Mouse (Mus musculus) heart, embryonic 16.5 days (tissue): Measurements from ENCODE around the gene C77080. TPM values are rescaled to one million over a fixed set of nuclear protein-coding genes. Genes with fewer than 3 reads are reported as not detected.

Experiments used
- ATAC-seq: fragments of 200-750 bp; cut with Nextera tagmentation; replicated peaks from 2 replicates; pipeline ENCODE4 v1.8.0; 2017; ENCODE audit warnings: moderate number of reproducible peaks; ENCODE audit not compliant: insufficient read depth, low FRiP score; ENCODE audit errors: extremely low read depth
- H3K27ac ChIP-seq: fragments of 300-500 bp; sonication (generic); 2 replicates; pipeline ENCODE4 v1.5.1; 2014; ENCODE audit warnings: mild to moderate bottlenecking, low read length, control low read depth, moderate library complexity
- H3K27me3 ChIP-seq: fragments of 300-500 bp; sonication (generic); 2 replicates; pipeline ENCODE4 v1.6.1; 2014; ENCODE audit warnings: low read length, mixed read lengths; ENCODE audit not compliant: control insufficient read depth, insufficient read depth
- H3K36me3 ChIP-seq: fragments of 300-500 bp; sonication (generic); 2 replicates; pipeline ENCODE4 v1.6.1; 2014; ENCODE audit not compliant: control insufficient read depth, insufficient read depth
- H3K4me1 ChIP-seq: fragments of 300-500 bp; sonication (generic); 2 replicates; pipeline ENCODE4 v1.6.1; 2014; ENCODE audit warnings: low read length, mixed read lengths; ENCODE audit not compliant: control insufficient read depth, insufficient read depth
- H3K4me2 ChIP-seq: fragments of 300-500 bp; sonication (generic); 2 replicates; pipeline ENCODE4 v1.6.1; 2014; ENCODE audit warnings: low read depth, mild to moderate bottlenecking, control low read depth, low read length
- H3K4me3 ChIP-seq: fragments of 300-500 bp; sonication (generic); 2 replicates; pipeline ENCODE4 v1.5.1; 2014; ENCODE audit warnings: mild to moderate bottlenecking, control low read depth, low read length
- H3K9ac ChIP-seq: fragments of 300-500 bp; sonication (generic); 2 replicates; pipeline ENCODE4 v1.6.1; 2014; ENCODE audit warnings: low read length, control low read depth
- H3K9me3 ChIP-seq: fragments of 300-500 bp; sonication (generic); replicated peaks from 2 replicates; pipeline ENCODE4 v1.6.1; 2016; ENCODE audit warnings: low read length; ENCODE audit not compliant: control insufficient read depth
- WGBS: fragments of 180-500 bp; shearing (Covaris S2); extraction: QIAGEN DNeasy Blood & Tissue Kit; methylation state at CpG from one replicate; pipeline ENCODE4 v1.1.7; 2014; 5-methylcytosine and 5-hydroxymethylcytosine counted together
- polyA plus RNA-seq: library from polyadenylated mRNA; unstranded; fragments of >200 nt; fragmentation: Nextera tagmentation; extraction: Ambion mirVana; gene quantifications from 2 replicates; pipeline ENCODE4 v1.2.1, GENCODE M21; 2015

C77080 gene
- polyA plus RNA-seq, 1 experiment from 2014 or later: 2.3 TPM

GRCm38 (mm10) chr4:129191691-129192090, 69.5 kb downstream of the C77080 start:
- no peak overlapping the region for H3K9ac ChIP-seq
- no peak overlapping the region; the same call in 1 of the 2 replicates for H3K4me2 ChIP-seq
- no peak overlapping the region for H3K4me3 ChIP-seq

GRCm38 (mm10) chr4:129190538-129190937, 70.7 kb downstream of the C77080 start:
- peak overlapping the region; percentile 83 for H3K4me2 ChIP-seq
- peaks cover 21% of the 10 kb centered on the region for H3K4me1 ChIP-seq
- ATAC-seq: no peak
- H3K9me3 ChIP-seq: no peaks in the 10 kb centered on the region
- 4% methylated on average over 12 of the region's 12 CpGs for WGBS
- H3K27me3 ChIP-seq: no peaks in the 10 kb centered on the region
- H3K27ac ChIP-seq: peak overlapping the region; percentile 79
- peak overlapping the region; percentile 82 for H3K4me3 ChIP-seq
- H3K36me3 ChIP-seq: no peaks in the 10 kb centered on the region
- peak overlapping the region; percentile 83 for H3K9ac ChIP-seq

More at GRCm38 (mm10) chr4:129191691-129192090, 69.5 kb downstream of the C77080 start:
- Histone ChIP-seq H3K9me3 (no peaks in the 10 kb centered on the region), H3K36me3 (no peaks in the 10 kb centered on the region), H3K27ac (no peak overlapping the region), H3K4me1 (peaks cover 21% of the 10 kb centered on the region), H3K27me3 (no peaks in the 10 kb centered on the region)
- 74% methylated on average over 5 of the region's 5 CpGs for WGBS
- ATAC-seq: no peak

GRCm38 (mm10) chr4:129189542-129190519, 71.4 kb downstream of the C77080 start, which contains the start of the genes S100pbp and Yars:
Gene S100pbp (minus strand): TSS chr4:129189727.
Gene Yars (plus strand): TSS chr4:129189760.
- no peaks in the 10 kb centered on the region for H3K9me3 ChIP-seq
- no peaks in the 10 kb centered on the region for H3K27me3 ChIP-seq
- H3K9ac ChIP-seq: peak within 1 kb of the TSS; percentile 86
- peak; percentile 94 for ATAC-seq
- WGBS: under 1% methylated on average over 53 of the region's 58 CpGs
- no peaks in the 10 kb centered on the region for H3K36me3 ChIP-seq
- H3K4me1 ChIP-seq: peaks cover 21% of the 10 kb centered on the region
- peak within 1 kb of the TSS; percentile 82 for H3K4me3 ChIP-seq
- H3K4me2 ChIP-seq: peak within 1 kb of the TSS; percentile 83
- peak within 1 kb of the TSS; percentile 88 for H3K27ac ChIP-seq

- peaks cover 21% of the 10 kb centered on the region for H3K4me1 ChIP-seq
- peak; percentile 66 for ATAC-seq
- no peaks in the 10 kb centered on the region for H3K27me3 ChIP-seq
- H3K27ac ChIP-seq: peak overlapping the region; percentile 88
- H3K9ac ChIP-seq: peak overlapping the region; percentile 86
- H3K9me3 ChIP-seq: no peaks in the 10 kb centered on the region
- peak overlapping the region; percentile 73 for H3K4me2 ChIP-seq
- no peaks in the 10 kb centered on the region for H3K36me3 ChIP-seq
- peak overlapping the region; percentile 82 for H3K4me3 ChIP-seq
- WGBS: under 1% methylated on average over 50 of the region's 74 CpGs
Measured at GRCm38 (mm10) chr4:129188803-129189541, 72.2 kb downstream of the C77080 start.

GRCm38 (mm10) chr4:129188041-129188659, 73.1 kb downstream of the C77080 start:
- Histone ChIP-seq H3K4me3 (peak overlapping the region; percentile 82), H3K27me3 (no peaks in the 10 kb centered on the region), H3K9ac (peak overlapping the region; percentile 86), H3K36me3 (no peaks in the 10 kb centered on the region), H3K4me1 (peaks cover 21% of the 10 kb centered on the region), H3K27ac (0 out of 2 replicates have a peak overlapping the region, but pooled peaks have one; percentile 16), H3K4me2 (peak overlapping the region; percentile 73), H3K9me3 (no peaks in the 10 kb centered on the region)
- ATAC-seq: no peak
- 44% methylated on average over 5 of the region's 5 CpGs for WGBS

- H3K27me3 ChIP-seq: no peaks in the 10 kb centered on the region
- H3K4me3 ChIP-seq: no peak overlapping the region
- no peak overlapping the region for H3K9ac ChIP-seq
- no peak for ATAC-seq
- 60% methylated on average over 1 of the region's 1 CpGs for WGBS
- H3K9me3 ChIP-seq: no peaks in the 10 kb centered on the region
- no peak overlapping the region for H3K4me2 ChIP-seq
- H3K27ac ChIP-seq: no peak overlapping the region
- H3K36me3 ChIP-seq: peaks cover 27% of the 10 kb centered on the region
- no peaks in the 10 kb centered on the region for H3K4me1 ChIP-seq
Measured at GRCm38 (mm10) chr4:129179560-129179959, 81.6 kb downstream of the C77080 start.

GRCm38 (mm10) chr4:129172529-129172928, 88.7 kb downstream of the C77080 start:
- Histone ChIP-seq H3K4me2 (no peak overlapping the region), H3K4me3 (no peak overlapping the region), H3K4me1 (no peaks in the 10 kb centered on the region), H3K9ac (no peak overlapping the region), H3K36me3 (peaks cover 31% of the 10 kb centered on the region), H3K27me3 (no peaks in the 10 kb centered on the region), H3K9me3 (no peaks in the 10 kb centered on the region; the same call in 1 of the 2 replicates), H3K27ac (no peak overlapping the region)
- 64% methylated on average over 1 of the region's 1 CpGs for whole genome bisulfite sequencing
- ATAC-seq: no peak
